Mouse (Mus musculus) adrenal gland (tissue): ENCODE results near the gene Atp2a2.

Experiments used
- intact Hi-C: fragments of 180-260 bp; cut with DNase I; formaldehyde crosslinking; loops from one replicate; pipeline ENCODE4 v1.15.1; 2025

The Atp2a2 gene

DNA sequence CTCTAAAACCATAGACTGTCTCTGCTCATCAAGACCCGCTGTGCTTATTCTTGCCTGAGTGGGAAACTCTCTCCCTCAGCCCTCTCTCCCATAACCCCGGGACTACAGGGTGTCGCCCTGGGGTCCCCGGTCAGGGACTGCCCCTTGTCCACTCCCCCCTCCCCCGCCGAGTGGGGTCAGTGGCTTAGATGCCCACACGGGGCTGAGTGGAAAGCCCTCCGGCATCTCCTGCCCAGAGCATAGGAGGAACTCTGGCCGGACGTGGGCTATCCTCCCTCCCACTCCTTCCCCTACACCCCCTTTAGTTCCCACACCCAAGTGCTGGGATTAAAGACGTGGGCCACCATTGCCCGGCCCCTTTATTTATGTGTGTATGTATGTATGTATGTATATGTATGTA is 86.6 kb downstream of the Atp2a2 start:
- intact Hi-C loops, result no loop called here

DNA sequence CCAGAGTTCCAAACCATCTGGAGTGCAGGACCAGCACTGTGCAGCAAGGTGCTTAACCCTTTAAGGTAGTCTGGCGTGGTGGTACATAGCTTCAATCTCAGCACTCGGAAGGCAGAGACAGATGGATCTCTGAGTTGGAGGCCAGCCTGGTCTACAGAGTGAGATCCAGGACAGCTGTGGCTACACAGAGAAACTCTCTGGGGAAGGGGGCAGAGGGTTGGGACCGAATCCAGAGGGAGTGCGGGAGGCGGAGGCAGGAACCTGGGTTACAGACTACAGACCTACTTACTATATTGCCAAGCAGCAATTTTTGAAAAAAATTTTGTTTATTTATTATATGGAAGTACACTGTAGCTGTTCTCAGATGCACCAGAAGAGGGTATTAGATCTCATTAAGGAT is 87.7 kb downstream of the Atp2a2 start:
- intact Hi-C loops, result no loop called here

DNA sequence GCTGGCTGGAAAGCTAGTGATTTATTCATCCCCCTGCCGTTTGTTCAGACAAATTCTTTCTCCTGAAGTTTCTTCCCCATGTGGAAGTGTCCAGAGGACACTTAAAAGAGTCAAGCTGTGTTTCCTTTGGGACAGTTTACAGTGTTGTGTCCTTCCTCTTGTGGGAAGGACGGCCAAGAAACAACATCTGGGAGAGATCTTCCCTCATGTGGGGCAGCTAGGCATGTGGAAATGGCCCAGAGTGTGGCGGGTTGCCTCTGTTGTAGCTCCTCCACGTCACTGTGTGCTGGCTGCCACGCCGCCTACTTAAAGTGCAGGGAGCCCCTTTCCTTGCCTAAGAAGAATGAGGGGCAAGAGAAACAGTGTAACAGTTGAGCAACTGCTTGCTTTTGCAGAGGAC is 89.2 kb downstream of the Atp2a2 start:
- intact Hi-C loops, result no loop called here

DNA sequence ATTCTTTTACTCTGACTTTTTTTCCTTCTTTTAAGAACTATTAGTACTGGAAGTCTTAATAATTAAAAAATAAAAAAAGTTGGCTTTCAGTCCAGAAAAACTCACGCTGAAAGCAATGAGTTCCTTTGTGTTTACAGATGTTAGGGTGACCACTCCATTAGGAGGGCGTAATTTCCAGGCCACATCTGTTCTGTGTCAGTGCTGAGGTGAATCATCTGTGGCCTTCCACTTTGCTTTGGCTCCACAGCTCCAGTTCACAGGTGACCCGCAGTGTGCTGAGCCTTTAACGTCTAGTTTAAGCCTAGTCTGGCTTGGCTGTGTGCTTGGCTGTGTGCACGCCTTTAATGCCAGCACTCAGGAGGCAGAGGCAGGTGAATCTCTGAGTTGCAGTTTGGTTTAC is 90.1 kb downstream of the Atp2a2 start:
- intact Hi-C loops, result no loop called here

DNA sequence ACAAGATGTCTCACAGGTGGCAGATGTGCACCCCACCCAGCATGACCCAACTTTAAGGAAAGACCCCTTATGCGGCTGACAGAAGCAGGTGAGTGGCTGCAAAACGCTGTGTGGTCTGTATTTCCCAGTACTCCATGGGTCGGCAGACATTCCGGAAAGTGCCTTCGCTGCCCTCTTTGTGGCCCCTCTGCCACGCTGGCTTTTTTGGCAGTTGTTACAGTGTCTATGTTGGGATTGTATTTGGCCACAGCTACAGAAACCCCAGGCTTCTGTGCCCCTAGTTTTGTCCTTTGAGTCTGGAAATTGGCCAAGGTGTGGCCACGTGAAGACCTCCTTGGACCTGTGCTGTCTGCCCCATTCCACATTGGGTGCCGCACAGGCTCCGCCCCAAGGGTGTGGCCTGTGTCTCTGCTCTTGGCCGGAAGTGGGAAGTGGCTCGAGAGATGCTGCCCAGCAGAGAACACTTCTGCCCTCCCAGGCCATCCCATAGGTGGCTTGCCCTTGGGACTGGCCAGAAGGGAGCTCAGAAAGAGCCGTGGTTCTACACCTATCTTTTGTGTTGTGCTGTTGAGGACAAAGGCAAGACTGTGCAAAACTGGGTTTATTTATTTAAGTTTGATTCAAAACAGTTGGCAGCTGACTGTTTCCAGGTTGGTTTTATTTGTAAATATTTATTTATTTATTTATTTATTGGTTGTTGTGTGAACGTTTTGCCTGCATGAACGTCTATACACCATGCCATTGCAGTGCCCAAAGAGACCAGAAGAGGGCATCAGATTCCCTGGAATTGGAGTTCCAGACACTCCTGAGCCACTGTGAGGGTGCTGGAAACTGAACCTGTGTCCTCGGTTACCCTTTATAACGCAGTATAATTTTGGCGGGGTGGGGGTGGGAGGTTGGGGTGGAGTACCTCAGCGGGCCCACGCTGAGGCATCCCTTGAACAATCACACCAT is 92.1 kb downstream of the Atp2a2 start:
- intact Hi-C loops, result no loop called here

DNA sequence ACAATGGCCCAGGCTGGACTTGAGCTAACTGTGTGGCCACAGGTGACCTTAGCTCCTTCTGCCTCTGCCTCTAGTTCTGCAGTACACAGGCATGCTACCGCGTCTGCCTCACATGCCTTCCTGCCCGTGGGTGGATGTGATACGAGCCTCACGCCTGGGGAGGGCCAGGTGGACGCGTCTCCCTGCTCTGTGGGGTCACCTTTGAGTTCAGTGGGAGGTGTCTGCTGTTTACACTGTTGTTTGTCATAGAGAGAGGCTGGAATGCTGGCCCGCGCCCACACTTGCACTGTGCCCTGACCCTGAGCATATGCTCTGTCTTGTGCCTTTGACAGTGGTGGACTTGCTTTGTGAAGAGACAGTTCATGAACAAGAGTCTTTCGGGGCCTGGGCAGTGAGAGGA is 96.5 kb downstream of the Atp2a2 start:
- intact Hi-C loops, result no loop called here
